12 mouse cellular contexts compared by ENCODE assay signal in genomic region chr3:33375161-33375560, GRCm38 (mm10).
"Had no signal": no experiment of that assay in that cellular context is flagged by ENCODE, and none has a peak within 500 bp of the region (broad histone marks: within the 10 kb centered on the region; RNA-seq: fewer than 3 reads in every experiment).

No protein-coding gene starts in this region.

- H3K9ac ChIP-seq: neural tube, embryonic 15.5 days had no signal

- H3K4me2 ChIP-seq: liver, embryonic 11.5 days; neural tube, embryonic 15.5 days had no signal

- H3K36me3 ChIP-seq: limb, embryonic 10.5 days; neural tube, embryonic 15.5 days had no signal

- H3K27me3 ChIP-seq: neural tube, embryonic 15.5 days had no signal

- H3K4me3 ChIP-seq: left cerebral cortex, adult 2 months; limb, embryonic 10.5 days; neural tube, embryonic 15.5 days had no signal

- ATAC-seq: intestine, postnatal 0 days; lung, postnatal 0 days had no signal

- H3K9me3 ChIP-seq: limb, embryonic 10.5 days; neural tube, embryonic 15.5 days had no signal

- DNase-seq: kidney, adult 8-10 months; kidney, postnatal 25 days; midbrain, embryonic 14.5 days; right cerebral cortex, adult 18-20 months; right cerebral cortex, postnatal 25 days; thymus, postnatal 36 days had no signal

- H3K4me1 ChIP-seq: neural tube, embryonic 15.5 days had no signal

- H3K27ac ChIP-seq: left cerebral cortex, adult 2 months; limb, embryonic 10.5 days; neural tube, embryonic 15.5 days had no signal
